Mouse (Mus musculus) forebrain, embryonic 12.5 days (tissue): ENCODE data around the gene Prpf4. TPM values are rescaled to one million over a fixed set of nuclear protein-coding genes. Genes with fewer than 3 reads are reported as not detected.

ENCODE experiments used
- ATAC-seq: fragments of 200-750 bp; cut with Nextera tagmentation; 2 replicates; pipeline ENCODE4 v1.8.0; 2017; ENCODE audit warnings: moderate TSS enrichment; ENCODE audit not compliant: low FRiP score
- H3K27ac ChIP-seq: fragments of 300-500 bp; sonication (generic); 2 replicates; pipeline ENCODE4 v1.5.1; 2016; ENCODE audit warnings: mild to moderate bottlenecking
- H3K27me3 ChIP-seq: fragments of 300-500 bp; sonication (generic); 2 replicates; pipeline ENCODE4 v1.6.1; 2016; ENCODE audit warnings: mild to moderate bottlenecking
- H3K36me3 ChIP-seq: fragments of 300-500 bp; sonication (generic); replicated peaks from 2 replicates; pipeline ENCODE4 v1.6.1; 2016; ENCODE audit warnings: mild to moderate bottlenecking
- H3K4me1 ChIP-seq: fragments of 300-500 bp; sonication (generic); 2 replicates; pipeline ENCODE4 v1.6.1; 2016
- H3K4me2 ChIP-seq: fragments of 300-500 bp; sonication (generic); 2 replicates; pipeline ENCODE4 v1.6.1; 2016; ENCODE audit warnings: mild to moderate bottlenecking, moderate library complexity
- H3K4me3 ChIP-seq: fragments of 300-500 bp; sonication (generic); replicated peaks from 2 replicates; pipeline ENCODE4 v1.5.1; 2016; ENCODE audit warnings: mild to moderate bottlenecking
- H3K9ac ChIP-seq: fragments of 300-500 bp; sonication (generic); 2 replicates; pipeline ENCODE4 v1.6.1; 2016; ENCODE audit warnings: mild to moderate bottlenecking
- H3K9me3 ChIP-seq: fragments of 300-500 bp; sonication (generic); 2 replicates; pipeline ENCODE4 v1.6.1; 2016
- WGBS: fragments of 180-500 bp; shearing (Covaris S2); methylation state at CpG from one replicate; pipeline ENCODE4 v1.1.7; 2016; 5-methylcytosine and 5-hydroxymethylcytosine counted together
- polyA plus RNA-seq: library from polyadenylated mRNA; unstranded; fragments of >200 nt; fragmentation: Nextera tagmentation; extraction: Ambion mirVana; gene quantifications from 2 replicates; pipeline ENCODE4 v1.2.1, GENCODE M21; 2016

Gene Prpf4
- 25.8 and 27.8 TPM in 2 replicates for polyA plus RNA-seq

DNA sequence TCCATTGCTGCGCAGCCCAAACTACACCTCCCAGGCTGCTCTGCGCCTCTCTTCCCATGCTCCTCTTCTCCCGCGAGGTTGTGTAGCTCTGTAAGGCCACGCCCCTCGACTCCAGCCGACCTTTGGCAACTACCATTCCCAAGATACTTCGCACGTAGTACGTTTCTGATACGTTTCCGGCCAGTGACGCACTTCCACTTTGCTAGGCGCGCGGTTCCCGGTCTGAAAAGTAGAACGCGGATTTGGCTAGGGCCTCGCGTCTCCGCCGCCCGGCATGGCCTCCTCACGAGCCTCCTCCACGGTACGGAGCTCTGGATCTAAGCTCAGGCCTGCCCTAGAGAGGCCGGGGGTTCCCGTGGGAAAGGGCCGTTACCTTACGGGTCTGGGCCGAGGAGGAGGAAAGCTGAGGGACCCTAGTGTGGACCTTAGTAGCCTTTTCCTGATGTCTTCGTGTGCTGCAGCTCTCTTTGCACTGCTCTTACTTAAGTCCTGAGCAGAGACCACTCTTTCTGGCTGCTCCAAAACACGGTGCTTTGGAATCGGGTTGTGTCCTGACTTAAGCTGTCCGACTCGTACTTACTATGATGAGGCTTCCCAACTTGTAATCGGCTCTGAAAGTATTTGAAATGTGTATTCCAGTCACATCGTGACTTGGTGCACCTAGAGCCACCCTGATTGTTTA, at the start of gene Prpf4, which contains the start of gene Cdc26:
Gene Prpf4 (plus strand): TSS at position 197 of the 682 bp plus-strand sequence.
Gene Cdc26 (minus strand): TSS at position 42 of the 682 bp plus-strand sequence.
- under 1% methylated on average over 38 of the region's 39 CpGs for WGBS
- Histone ChIP-seq H3K27me3 (no peaks in the 10 kb centered on the region), H3K4me1 (peaks cover 34% of the 10 kb centered on the region), H3K27ac (peak within 1 kb of the TSS; percentile 75), H3K4me2 (peak within 1 kb of the TSS; percentile 75), H3K4me3 (peak within 1 kb of the TSS; percentile 78), H3K36me3 (peaks cover 25% of the 10 kb centered on the region), H3K9ac (peak within 1 kb of the TSS; percentile 75), H3K9me3 (no peaks in the 10 kb centered on the region)
- peak; percentile 99 for ATAC-seq

- Histone ChIP-seq H3K27me3 (no peaks in the 10 kb centered on the region), H3K4me2 (peak overlapping the region; percentile 66), H3K4me1 (peaks cover 25% of the 10 kb centered on the region), H3K9ac (peak overlapping the region; percentile 72), H3K4me3 (peak overlapping the region; percentile 71), H3K27ac (no peak overlapping the region), H3K36me3 (no peaks in the 10 kb centered on the region), H3K9me3 (no peaks in the 10 kb centered on the region)
- no peak for ATAC-seq
- 53% methylated on average over 7 of the region's 7 CpGs for WGBS
Measured at GRCm38 (mm10) chr4:62359256-62359775, 49.3 kb upstream of the Prpf4 start.

GRCm38 (mm10) chr4:62360088-62360804, 48.4 kb upstream of the Prpf4 start, which contains the start of the genes Fkbp15 and Slc31a1:
Fkbp15 (minus strand) TSS chr4:62360548.
Slc31a1 (plus strand) TSS chr4:62360727.
- no peaks in the 10 kb centered on the region for H3K27me3 ChIP-seq
- H3K27ac ChIP-seq = peak within 1 kb of the TSS; percentile 79
- peak within 1 kb of the TSS; percentile 76 for H3K4me2 ChIP-seq
- H3K9ac ChIP-seq = peak within 1 kb of the TSS; percentile 72
- H3K9me3 ChIP-seq = no peaks in the 10 kb centered on the region
- no peaks in the 10 kb centered on the region for H3K36me3 ChIP-seq
- H3K4me1 ChIP-seq = peaks cover 25% of the 10 kb centered on the region
- ATAC-seq = peak; percentile 100
- peak within 1 kb of the TSS; percentile 71 for H3K4me3 ChIP-seq
- under 1% methylated on average over 51 of the region's 51 CpGs for WGBS

DNA sequence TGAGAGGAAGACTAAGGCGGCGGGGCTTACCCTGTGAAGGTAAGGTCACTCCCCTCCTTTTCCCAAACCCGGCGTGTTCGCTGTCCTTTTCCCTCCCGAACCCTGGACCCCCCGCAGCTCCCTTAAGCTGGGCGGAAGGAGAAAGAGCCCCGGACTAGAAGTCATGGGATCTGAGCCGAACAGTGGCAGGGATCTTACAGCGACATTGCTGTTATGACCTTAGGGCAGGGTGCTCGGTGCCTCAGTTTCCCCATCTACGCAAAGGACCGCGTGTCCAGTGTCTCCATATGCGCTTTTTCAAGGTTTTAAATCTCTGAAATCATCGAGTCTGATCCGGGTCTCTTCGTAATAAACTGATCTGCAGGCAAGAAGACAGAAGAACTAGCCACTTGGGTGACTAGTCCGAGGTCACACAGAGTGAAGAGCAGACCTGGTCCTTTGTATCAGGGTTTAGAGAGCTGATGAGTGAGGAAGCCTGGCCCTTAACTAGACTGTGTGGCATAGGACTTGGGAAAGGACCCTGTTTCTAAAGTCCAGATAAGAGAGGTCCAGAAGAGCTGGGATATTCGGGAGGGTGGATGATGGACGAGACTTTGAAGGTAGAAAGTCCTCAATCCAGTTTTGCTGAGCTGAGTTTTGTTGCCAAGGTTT, 47.7 kb upstream of the Prpf4 start:
- H3K27me3 ChIP-seq = no peaks in the 10 kb centered on the region
- H3K4me1 ChIP-seq = peaks cover 25% of the 10 kb centered on the region
- H3K27ac ChIP-seq = peak overlapping the region; percentile 54; the same call in 1 of the 2 replicates
- under 1% methylated on average over 21 of the region's 22 CpGs for WGBS
- peak overlapping the region; percentile 76 for H3K4me2 ChIP-seq
- peak overlapping the region; percentile 71 for H3K4me3 ChIP-seq
- no peaks in the 10 kb centered on the region for H3K9me3 ChIP-seq
- peak overlapping the region; percentile 72 for H3K9ac ChIP-seq
- H3K36me3 ChIP-seq = no peaks in the 10 kb centered on the region
- ATAC-seq = peak; percentile 11; the same call in 1 of the 2 replicates

- ATAC-seq = no peak
- peak overlapping the region; percentile 71 for H3K4me3 ChIP-seq
- no peak overlapping the region for H3K27ac ChIP-seq
- no peaks in the 10 kb centered on the region for H3K27me3 ChIP-seq
- H3K36me3 ChIP-seq = no peaks in the 10 kb centered on the region
- peaks cover 25% of the 10 kb centered on the region for H3K4me1 ChIP-seq
- peak overlapping the region; percentile 76 for H3K4me2 ChIP-seq
- peak overlapping the region; percentile 72 for H3K9ac ChIP-seq
- H3K9me3 ChIP-seq = no peaks in the 10 kb centered on the region
- WGBS = 50% methylated on average over 6 of the region's 6 CpGs
Measured at GRCm38 (mm10) chr4:62361571-62361970, 47.0 kb upstream of the Prpf4 start.

- WGBS = 90% methylated on average over 1 of the region's 1 CpGs
- Histone ChIP-seq H3K4me3 (peak overlapping the region; percentile 71; the same call in 1 of the 2 replicates), H3K27ac (no peak overlapping the region), H3K9ac (no peak overlapping the region), H3K27me3 (no peaks in the 10 kb centered on the region), H3K4me1 (peaks cover 25% of the 10 kb centered on the region), H3K4me2 (peak overlapping the region; percentile 76), H3K9me3 (no peaks in the 10 kb centered on the region), H3K36me3 (no peaks in the 10 kb centered on the region)
- no peak for ATAC-seq
Measured at GRCm38 (mm10) chr4:62361997-62362396, 46.6 kb upstream of the Prpf4 start.

DNA sequence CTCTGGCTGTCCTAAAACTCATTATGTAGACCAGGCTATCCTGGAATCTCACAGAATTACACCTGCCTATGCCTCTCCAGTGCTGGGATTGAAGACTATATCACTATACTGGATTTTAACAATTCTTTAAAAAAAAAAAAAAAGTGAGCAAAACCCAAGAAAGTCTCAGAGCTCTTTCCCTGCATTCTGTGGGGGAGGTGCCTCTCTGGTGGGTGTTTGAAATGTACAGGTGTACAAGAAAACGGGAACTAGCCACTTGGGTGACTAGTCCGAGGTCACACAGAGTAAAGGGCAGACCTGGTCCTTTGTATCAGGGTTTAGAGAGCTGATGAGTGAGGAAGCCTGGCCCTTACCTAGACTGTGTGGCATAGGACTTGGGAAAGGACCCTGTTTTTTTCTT, 46.2 kb upstream of the Prpf4 start:
- H3K4me2 ChIP-seq = no peak overlapping the region
- H3K27ac ChIP-seq = no peak overlapping the region
- no peaks in the 10 kb centered on the region for H3K36me3 ChIP-seq
- no peak overlapping the region for H3K4me3 ChIP-seq
- peaks cover 25% of the 10 kb centered on the region for H3K4me1 ChIP-seq
- ATAC-seq = no peak
- no peaks in the 10 kb centered on the region for H3K27me3 ChIP-seq
- 88% methylated on average over 2 of the region's 2 CpGs for WGBS
- H3K9ac ChIP-seq = no peak overlapping the region
- H3K9me3 ChIP-seq = no peaks in the 10 kb centered on the region

DNA sequence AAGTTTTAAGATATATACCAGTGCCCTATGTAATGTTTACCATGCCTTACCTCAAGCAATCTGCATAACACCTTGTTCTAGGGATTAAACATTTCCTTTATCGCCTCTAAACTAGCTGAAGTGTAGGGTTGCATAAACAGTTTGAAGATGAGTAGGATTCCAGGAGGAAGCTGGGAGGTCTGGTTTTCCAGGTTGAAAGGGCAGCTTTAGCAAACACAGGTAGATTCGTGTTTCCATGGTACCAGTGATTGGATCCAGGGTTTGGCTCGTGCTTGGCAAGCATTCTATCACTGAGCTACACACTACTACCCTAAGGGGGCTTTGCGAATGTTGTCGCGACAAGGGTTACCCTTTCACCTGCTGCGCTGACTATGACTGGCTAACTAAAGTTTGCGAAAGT, 44.3 kb upstream of the Prpf4 start:
- 93% methylated on average over 8 of the region's 8 CpGs for WGBS
- Histone ChIP-seq H3K9ac (no peak overlapping the region), H3K4me2 (no peak overlapping the region), H3K36me3 (no peaks in the 10 kb centered on the region), H3K27ac (no peak overlapping the region), H3K4me3 (no peak overlapping the region), H3K9me3 (no peaks in the 10 kb centered on the region), H3K4me1 (peaks cover 18% of the 10 kb centered on the region), H3K27me3 (no peaks in the 10 kb centered on the region)
- ATAC-seq = no peak

DNA sequence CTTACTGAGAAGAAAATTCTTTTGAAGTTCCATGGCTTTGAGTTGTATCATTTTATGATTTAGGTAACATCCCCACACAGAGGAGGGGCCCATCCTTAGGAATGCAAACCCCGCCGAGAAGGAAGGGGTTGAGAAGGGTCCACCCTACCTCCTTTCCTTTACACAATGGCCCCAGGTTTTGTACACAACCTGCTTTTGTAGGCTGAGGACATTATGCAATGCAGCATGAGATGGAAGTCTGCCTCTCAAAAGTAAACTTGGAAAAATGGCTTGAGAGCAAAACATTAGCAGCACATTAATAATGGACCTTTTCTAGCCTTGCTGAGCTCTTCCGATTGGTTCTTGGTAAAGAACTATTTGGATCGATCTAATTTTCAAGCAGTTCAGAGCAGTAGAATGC, 42.3 kb upstream of the Prpf4 start:
- WGBS = 88% methylated on average over 4 of the region's 4 CpGs
- H3K4me3 ChIP-seq = no peak overlapping the region
- no peak overlapping the region for H3K27ac ChIP-seq
- H3K9me3 ChIP-seq = no peaks in the 10 kb centered on the region
- no peak overlapping the region for H3K9ac ChIP-seq
- ATAC-seq = no peak
- H3K36me3 ChIP-seq = 0 out of 2 replicates have a peak, but pooled peaks cover 4% of the 10 kb centered on the region
- H3K27me3 ChIP-seq = no peaks in the 10 kb centered on the region
- H3K4me1 ChIP-seq = peaks cover 11% of the 10 kb centered on the region
- no peak overlapping the region for H3K4me2 ChIP-seq

GRCm38 (mm10) chr4:62367586-62367985, 41.0 kb upstream of the Prpf4 start:
- 92% methylated on average over 6 of the region's 6 CpGs for WGBS
- ATAC-seq = no peak
- no peaks in the 10 kb centered on the region; the same call in 1 of the 2 replicates for H3K4me1 ChIP-seq
- H3K27me3 ChIP-seq = no peaks in the 10 kb centered on the region
- H3K9me3 ChIP-seq = no peaks in the 10 kb centered on the region
- no peak overlapping the region for H3K4me2 ChIP-seq
- no peak overlapping the region for H3K9ac ChIP-seq
- H3K27ac ChIP-seq = no peak overlapping the region
- H3K36me3 ChIP-seq = 0 out of 2 replicates have a peak, but pooled peaks cover 4% of the 10 kb centered on the region
- no peak overlapping the region for H3K4me3 ChIP-seq

DNA sequence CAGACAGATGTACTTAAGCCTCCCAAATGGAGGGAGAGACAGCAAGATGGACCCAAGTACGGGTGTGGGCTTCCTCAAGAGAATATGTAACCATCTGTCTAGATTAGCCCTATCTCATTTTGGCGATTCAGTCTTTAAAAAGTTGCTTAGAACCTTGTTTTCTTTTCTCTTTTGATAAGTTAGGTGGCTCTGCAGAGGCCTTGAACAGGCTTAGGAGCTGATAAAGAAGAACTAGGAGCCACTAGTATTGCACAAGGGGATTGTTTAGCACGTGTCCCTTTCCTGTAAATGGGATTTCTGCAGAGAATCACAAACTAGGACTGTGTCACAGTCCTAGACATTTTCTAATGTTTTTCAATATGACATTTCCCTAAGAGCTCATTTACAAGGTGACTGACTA, 39.5 kb upstream of the Prpf4 start:
- WGBS = 86% methylated on average over 3 of the region's 3 CpGs
- H3K36me3 ChIP-seq = 0 out of 2 replicates have a peak, but pooled peaks cover 4% of the 10 kb centered on the region
- H3K27me3 ChIP-seq = no peaks in the 10 kb centered on the region
- H3K4me1 ChIP-seq = no peaks in the 10 kb centered on the region; the same call in 1 of the 2 replicates
- H3K4me2 ChIP-seq = no peak overlapping the region
- H3K4me3 ChIP-seq = no peak overlapping the region
- no peak overlapping the region for H3K9ac ChIP-seq
- H3K27ac ChIP-seq = no peak overlapping the region
- no peaks in the 10 kb centered on the region for H3K9me3 ChIP-seq
- ATAC-seq = no peak

GRCm38 (mm10) chr4:62372410-62372809, 36.2 kb upstream of the Prpf4 start:
- H3K9ac ChIP-seq = no peak overlapping the region
- no peaks in the 10 kb centered on the region; the same call in 1 of the 2 replicates for H3K4me1 ChIP-seq
- no peak overlapping the region for H3K4me2 ChIP-seq
- no peak overlapping the region for H3K4me3 ChIP-seq
- H3K27me3 ChIP-seq = no peaks in the 10 kb centered on the region
- H3K9me3 ChIP-seq = no peaks in the 10 kb centered on the region
- H3K27ac ChIP-seq = no peak overlapping the region
- WGBS = 5% methylated on average over 1 of the region's 1 CpGs
- 0 out of 2 replicates have a peak, but pooled peaks cover 4% of the 10 kb centered on the region for H3K36me3 ChIP-seq
- ATAC-seq = no peak
